Mouse (Mus musculus) embryonic facial prominence, embryonic 14.5 days (tissue): ENCODE measurements around the gene Lamc1. TPM values are rescaled to one million over a fixed set of nuclear protein-coding genes. Genes with fewer than 3 reads are reported as not detected.
"Not testable (repeated sequence)": the region's sequence is repeated elsewhere in the genome, so short reads cannot be mapped to it uniquely, and the experiment has no call there.

ENCODE experiments used
- ATAC-seq: fragments of 200-750 bp; cut with Nextera tagmentation; 2 replicates; pipeline ENCODE4 v1.8.0; 2017; ENCODE audit warnings: low read depth, moderate number of reproducible peaks, moderate TSS enrichment
- DNase-seq: peaks from one replicate; pipeline ENCODE4 v3.0.0-alpha.2; 2015; ENCODE audit warnings: low spot score
- H3K27ac ChIP-seq: fragments of 300-500 bp; sonication (generic); replicated peaks from 2 replicates; pipeline ENCODE4 v1.5.1; 2014; ENCODE audit warnings: low read depth, mild to moderate bottlenecking, low read length, moderate library complexity
- H3K27me3 ChIP-seq: fragments of 300-500 bp; sonication (generic); replicated peaks from 2 replicates; pipeline ENCODE4 v1.6.1; 2014; ENCODE audit warnings: low read length; ENCODE audit not compliant: control insufficient read depth, insufficient read depth
- H3K36me3 ChIP-seq: fragments of 300-500 bp; sonication (generic); 2 replicates; pipeline ENCODE4 v1.6.1; 2014; ENCODE audit warnings: low read length, mixed read lengths; ENCODE audit not compliant: control insufficient read depth, insufficient read depth
- H3K4me1 ChIP-seq: fragments of 300-500 bp; sonication (generic); 2 replicates; pipeline ENCODE4 v1.6.1; 2014; ENCODE audit warnings: antibody characterized with exemption, low read length; ENCODE audit not compliant: control insufficient read depth, insufficient read depth
- H3K4me2 ChIP-seq: fragments of 300-500 bp; sonication (generic); 2 replicates; pipeline ENCODE4 v1.6.1; 2014; ENCODE audit warnings: low read depth, mild to moderate bottlenecking, low read length, moderate library complexity, mixed read lengths
- H3K4me3 ChIP-seq: fragments of 300-500 bp; sonication (generic); 2 replicates; pipeline ENCODE4 v1.5.1; 2014; ENCODE audit warnings: low read depth, mild to moderate bottlenecking, low read length
- H3K9ac ChIP-seq: fragments of 300-500 bp; sonication (generic); 2 replicates; pipeline ENCODE4 v1.6.1; 2014; ENCODE audit warnings: low read depth, mild to moderate bottlenecking, low read length, moderate library complexity, mixed read lengths
- H3K9me3 ChIP-seq: fragments of 300-500 bp; sonication (generic); 2 replicates; pipeline ENCODE4 v1.6.1; 2016; ENCODE audit warnings: low read length; ENCODE audit not compliant: control insufficient read depth
- WGBS: fragments of 180-500 bp; shearing (Covaris S2); extraction: QIAGEN DNeasy Blood & Tissue Kit; methylation state at CpG from one replicate; pipeline ENCODE4 v1.1.7; 2014; 5-methylcytosine and 5-hydroxymethylcytosine counted together
- polyA plus RNA-seq: library from polyadenylated mRNA; unstranded; fragments of >200 nt; fragmentation: Nextera tagmentation; extraction: Ambion mirVana; gene quantifications from 2 replicates; pipeline ENCODE4 v1.2.1, GENCODE M21; 2014

Gene Lamc1
- polyA plus RNA-seq, 1 experiment from 2014 or later = 98.5 TPM

DNA sequence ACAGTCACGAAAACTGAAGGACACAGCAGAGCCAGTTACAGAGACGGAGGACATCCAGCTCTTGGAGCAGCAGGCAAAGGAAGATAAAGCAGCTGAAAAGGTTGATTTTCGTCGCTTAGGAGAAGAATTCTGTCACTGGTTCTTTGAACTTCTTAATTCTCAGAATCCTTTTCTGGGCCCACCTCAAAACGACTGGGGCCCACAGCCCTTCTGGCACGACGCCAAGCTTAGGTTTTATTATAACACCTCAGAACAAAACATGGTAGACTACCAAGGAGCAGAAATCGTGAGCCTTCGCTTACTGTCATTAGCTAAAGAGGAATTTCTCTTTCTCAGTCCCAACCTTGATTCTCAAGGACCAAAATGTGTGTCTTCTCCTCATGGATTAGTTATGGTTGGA, 26.9 kb downstream of the Lamc1 start:
- ATAC-seq, H3K4me2 ChIP-seq, H3K27ac ChIP-seq, H3K9me3 ChIP-seq, H3K36me3 ChIP-seq, H3K4me3 ChIP-seq, DNase-seq, H3K9ac ChIP-seq, H3K27me3 ChIP-seq: not testable (repeated sequence)
- WGBS = 82% methylated on average over 9 of the region's 9 CpGs
- H3K4me1 ChIP-seq = peaks cover 27% of the 10 kb centered on the region

DNA sequence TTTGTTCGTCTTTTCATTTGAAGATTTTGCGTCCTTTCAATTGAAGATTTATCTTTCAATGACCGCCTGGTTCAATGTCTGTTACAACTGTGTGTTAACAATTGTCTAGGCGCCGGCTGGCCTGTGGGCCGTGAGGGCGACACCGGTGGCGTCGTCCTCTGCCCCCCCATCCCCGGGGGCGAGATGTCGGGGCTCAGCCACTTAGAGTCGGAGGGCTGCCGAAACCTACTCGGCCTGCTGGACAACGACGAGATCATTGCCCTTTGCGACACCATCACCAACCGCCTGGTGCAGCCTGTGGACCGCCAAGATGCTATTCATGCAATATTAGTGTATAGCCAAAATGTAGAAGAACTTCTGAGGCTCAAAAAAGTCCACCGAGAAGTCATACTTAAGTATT, 27.3 kb downstream of the Lamc1 start:
- 94% methylated on average over 22 of the region's 22 CpGs for WGBS

DNA sequence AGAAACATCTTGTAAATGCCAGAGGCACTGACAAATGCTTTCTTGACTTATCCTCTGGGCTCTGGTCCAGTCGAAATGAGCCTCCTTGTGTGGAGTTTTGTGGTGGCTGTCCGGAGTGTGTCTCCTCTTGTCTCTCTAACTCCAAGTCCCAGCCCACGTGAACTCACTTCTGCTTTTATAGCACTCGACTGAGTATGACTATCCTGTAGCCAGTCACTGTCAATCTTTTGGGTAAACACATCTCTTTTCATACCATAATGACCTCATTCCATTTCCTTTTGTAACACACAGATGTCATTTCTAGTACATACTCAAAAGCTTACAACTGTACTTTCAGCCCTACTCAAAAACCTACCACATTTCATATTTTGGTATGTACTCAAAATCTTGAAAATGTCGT, 33.1 kb downstream of the Lamc1 start:
- H3K27ac ChIP-seq, H3K27me3 ChIP-seq, H3K9ac ChIP-seq, ATAC-seq, H3K36me3 ChIP-seq, H3K9me3 ChIP-seq, H3K4me1 ChIP-seq, H3K4me3 ChIP-seq, DNase-seq, H3K4me2 ChIP-seq: not testable (repeated sequence)
- 68% methylated on average over 5 of the region's 5 CpGs for WGBS

More for the DNA sequence above, 27.3 kb downstream of the Lamc1 start:
- not testable (repeated sequence) for H3K27ac ChIP-seq, H3K9ac ChIP-seq, H3K4me3 ChIP-seq, H3K4me2 ChIP-seq, DNase-seq, H3K27me3 ChIP-seq, H3K36me3 ChIP-seq, H3K9me3 ChIP-seq, ATAC-seq
- peaks cover 27% of the 10 kb centered on the region for H3K4me1 ChIP-seq

DNA sequence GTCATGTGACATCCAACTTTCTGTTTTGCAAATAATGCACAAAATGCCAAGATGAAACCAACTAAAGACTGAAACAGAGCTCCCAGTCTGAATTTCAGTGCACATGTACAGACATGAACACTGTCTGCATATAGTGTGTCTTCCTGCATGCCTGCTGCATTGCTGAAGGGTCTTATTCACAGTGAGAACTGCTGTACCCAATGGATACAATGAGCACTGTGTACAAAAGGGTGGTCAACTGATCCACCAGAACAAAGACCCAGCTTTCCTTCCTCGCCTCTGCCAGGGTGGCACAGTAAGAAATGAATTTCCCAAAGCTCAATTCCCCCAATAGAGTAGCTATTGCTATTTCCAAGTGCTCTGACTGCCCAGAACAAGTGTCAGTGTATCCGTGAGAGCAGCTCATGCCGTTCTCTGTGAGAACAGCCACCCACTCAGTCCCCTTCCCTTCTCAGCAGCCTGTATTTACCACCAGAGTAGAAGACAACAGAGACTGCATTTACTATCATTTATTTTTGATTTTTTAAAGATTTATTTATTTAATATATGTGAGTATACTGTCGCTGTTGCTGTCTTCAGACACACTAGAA, 34.7 kb downstream of the Lamc1 start:
- WGBS = 77% methylated on average over 4 of the region's 4 CpGs
- not testable (repeated sequence) for H3K9me3 ChIP-seq, H3K27ac ChIP-seq, H3K4me1 ChIP-seq, H3K4me2 ChIP-seq, H3K4me3 ChIP-seq, ATAC-seq, H3K27me3 ChIP-seq, H3K9ac ChIP-seq, DNase-seq, H3K36me3 ChIP-seq

DNA sequence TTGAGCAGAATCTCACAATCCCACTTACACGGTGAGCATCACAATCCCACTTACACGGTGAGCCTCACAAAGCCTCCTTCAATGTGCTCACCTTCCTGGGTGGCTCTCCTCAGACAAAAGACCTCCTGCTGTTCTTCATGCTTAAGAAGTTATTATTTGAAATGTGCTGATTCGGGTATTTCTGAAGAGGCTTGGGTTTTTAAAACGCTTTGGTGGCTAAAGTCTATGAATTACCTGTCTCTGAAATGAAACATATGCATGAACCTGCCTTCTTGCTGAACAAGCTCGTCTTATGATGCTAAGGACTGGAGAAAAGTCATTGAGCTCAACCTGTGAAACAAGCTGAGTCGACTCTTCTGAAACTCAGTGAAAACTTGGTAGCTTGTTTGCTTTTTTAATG, 36.6 kb downstream of the Lamc1 start:
- 71% methylated on average over 6 of the region's 6 CpGs for WGBS

DNA sequence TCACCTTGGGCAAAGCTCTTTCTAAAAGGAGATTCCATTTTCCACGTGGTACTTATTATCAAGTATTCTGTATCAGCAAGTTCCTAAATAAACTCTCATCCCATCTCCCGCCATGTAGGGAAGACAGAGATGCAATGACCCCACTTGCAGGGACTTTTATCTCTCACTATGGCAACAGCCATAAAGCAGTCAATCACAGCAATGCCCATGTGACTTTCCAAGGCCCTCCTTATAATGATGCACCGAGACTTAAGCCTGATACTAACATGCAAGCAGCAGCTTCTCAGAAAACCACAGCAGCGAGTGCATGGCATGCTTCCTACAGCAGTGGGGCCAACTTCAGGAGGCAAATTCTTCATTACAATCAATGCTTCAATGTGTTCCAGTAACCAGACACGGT, 39.7 kb downstream of the Lamc1 start:
- Histone ChIP-seq H3K4me2 (no peak overlapping the region), H3K4me1 (peaks cover 23% of the 10 kb centered on the region), H3K9me3 (no peaks in the 10 kb centered on the region), H3K27me3 (no peaks in the 10 kb centered on the region), H3K4me3 (no peak overlapping the region), H3K36me3 (no peaks in the 10 kb centered on the region), H3K9ac (no peak overlapping the region), H3K27ac (no peak overlapping the region)
- ATAC-seq (no peak), DNase-seq (no peak)
- WGBS = 43% methylated on average over 5 of the region's 5 CpGs

More for the DNA sequence above, 36.6 kb downstream of the Lamc1 start:
- ATAC-seq = no peak
- no peaks in the 10 kb centered on the region for H3K36me3 ChIP-seq
- H3K4me2 ChIP-seq = no peak overlapping the region
- H3K9ac ChIP-seq = no peak overlapping the region
- DNase-seq = no peak
- H3K4me3 ChIP-seq = no peak overlapping the region
- peaks cover 23% of the 10 kb centered on the region for H3K4me1 ChIP-seq
- H3K9me3 ChIP-seq = no peaks in the 10 kb centered on the region
- no peak overlapping the region for H3K27ac ChIP-seq
- H3K27me3 ChIP-seq = no peaks in the 10 kb centered on the region

DNA sequence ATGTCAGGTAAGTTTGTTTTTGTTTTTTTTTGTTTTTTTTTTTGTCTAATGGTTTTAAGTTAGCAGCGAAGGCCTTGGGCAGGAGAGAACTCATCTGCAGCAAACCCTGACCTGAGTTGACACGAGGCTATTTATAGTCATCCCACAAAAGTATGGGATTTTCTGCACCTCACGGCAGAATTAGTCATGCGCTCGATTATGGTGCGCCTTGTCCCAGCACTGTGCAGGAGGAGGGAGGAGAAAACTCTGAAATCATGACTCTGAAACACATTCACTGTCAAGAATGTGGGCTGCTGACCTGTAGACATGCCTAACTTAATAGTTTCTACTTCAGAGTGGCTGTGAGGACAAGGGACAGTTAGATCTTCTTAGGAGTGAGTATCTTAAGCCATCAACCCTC, 40.4 kb downstream of the Lamc1 start:
- WGBS = 28% methylated on average over 6 of the region's 6 CpGs
- Histone ChIP-seq H3K9me3 (no peaks in the 10 kb centered on the region), H3K4me2 (no peak overlapping the region), H3K4me3 (no peak overlapping the region), H3K27me3 (no peaks in the 10 kb centered on the region), H3K9ac (no peak overlapping the region), H3K36me3 (no peaks in the 10 kb centered on the region), H3K4me1 (peaks cover 23% of the 10 kb centered on the region), H3K27ac (no peak overlapping the region)
- DNase-seq = no peak
- ATAC-seq = no peak

DNA sequence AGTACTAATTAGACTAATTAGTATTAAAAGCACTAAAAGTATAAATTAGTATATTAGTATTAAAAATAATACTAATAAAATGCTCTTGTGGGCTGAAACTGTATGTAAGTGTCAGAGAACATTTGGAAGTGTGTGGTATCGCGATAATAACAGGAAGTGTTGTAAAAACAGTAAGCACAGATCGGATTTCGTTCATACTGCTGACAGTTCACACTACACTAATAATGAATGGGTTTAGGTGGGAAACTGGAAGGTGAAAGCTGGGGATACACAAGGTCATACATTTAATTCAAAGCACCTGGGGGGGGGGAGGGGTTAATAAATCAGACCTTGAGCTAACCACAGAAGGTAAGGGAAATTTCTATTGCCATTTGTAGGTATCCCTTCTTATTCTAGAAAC, 41.2 kb downstream of the Lamc1 start:
- H3K4me3 ChIP-seq = no peak overlapping the region
- H3K27ac ChIP-seq = no peak overlapping the region
- DNase-seq (no peak), ATAC-seq (no peak)
- no peak overlapping the region for H3K9ac ChIP-seq
- H3K4me2 ChIP-seq = no peak overlapping the region
- H3K9me3 ChIP-seq = no peaks in the 10 kb centered on the region
- no peaks in the 10 kb centered on the region for H3K36me3 ChIP-seq
- H3K4me1 ChIP-seq = peaks cover 23% of the 10 kb centered on the region
- WGBS = 49% methylated on average over 4 of the region's 4 CpGs
- H3K27me3 ChIP-seq = no peaks in the 10 kb centered on the region

DNA sequence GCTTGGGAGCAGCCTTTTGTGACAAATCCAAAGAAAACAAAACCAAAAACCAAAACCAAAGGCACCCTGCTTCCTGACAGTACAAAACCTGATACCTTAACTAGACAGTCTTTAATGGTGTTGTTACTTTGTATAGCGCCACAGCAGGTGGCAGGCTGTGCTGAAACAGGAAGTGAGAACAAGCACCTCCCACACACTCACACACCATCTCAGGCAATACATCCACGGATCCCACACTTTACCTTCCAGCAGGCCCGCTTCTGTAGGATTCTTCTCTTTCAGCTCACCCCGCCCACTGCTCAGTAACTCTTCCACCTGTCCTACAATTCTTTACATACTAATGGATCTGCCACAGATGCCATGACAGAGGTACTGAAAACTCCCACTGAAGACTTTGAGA, 44.6 kb downstream of the Lamc1 start:
- Histone ChIP-seq H3K4me2 (no peak overlapping the region), H3K27ac (no peak overlapping the region), H3K9me3 (no peaks in the 10 kb centered on the region), H3K4me3 (no peak overlapping the region), H3K36me3 (no peaks in the 10 kb centered on the region), H3K27me3 (no peaks in the 10 kb centered on the region), H3K4me1 (peaks cover 21% of the 10 kb centered on the region), H3K9ac (no peak overlapping the region)
- DNase-seq = no peak
- WGBS = 74% methylated on average over 4 of the region's 4 CpGs
- no peak for ATAC-seq
